Mouse (Mus musculus): ENCODE data around the gene Uqcc1. TPM values are rescaled to one million over a fixed set of nuclear protein-coding genes. Genes with fewer than 3 reads are reported as not detected.
"Not testable (repeated sequence)": the region's sequence is repeated elsewhere in the genome, so short reads cannot be mapped to it uniquely, and the experiment has no call there.

Gene Uqcc1
- total RNA-seq, 2 experiments from 2014 or later: 140 to 156 TPM

DNA sequence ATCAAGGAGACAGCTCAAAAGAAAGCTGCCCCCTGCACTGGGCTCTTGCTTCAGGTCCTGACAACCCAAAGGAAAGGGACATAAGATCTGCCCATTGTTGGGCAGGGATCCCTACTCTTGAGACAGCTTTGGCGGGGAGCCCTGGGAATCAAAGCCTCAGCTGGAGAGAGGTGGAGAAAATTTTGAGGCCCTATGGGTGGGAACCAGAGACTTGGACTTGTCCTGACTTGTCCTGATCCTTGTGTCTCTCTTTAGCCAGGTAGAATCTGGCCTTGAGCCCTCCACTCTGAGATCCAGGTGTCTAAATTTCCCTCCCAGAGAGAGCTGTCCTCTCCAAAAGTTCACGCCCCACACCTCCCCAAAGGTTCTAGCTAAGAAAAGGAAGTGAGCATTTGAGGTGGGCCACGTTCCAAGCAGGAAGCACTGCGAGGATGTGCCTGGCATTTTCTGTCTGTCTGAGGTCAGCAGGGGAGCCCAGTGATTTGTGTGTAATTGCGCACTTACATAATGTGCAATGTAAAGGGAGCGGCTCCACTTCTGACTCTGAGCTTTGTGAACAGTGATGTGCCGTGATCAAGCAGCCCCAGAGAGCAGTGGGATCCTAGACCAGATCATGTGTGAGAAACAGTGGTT lies 9.9 kb upstream of the Uqcc1 start:
- DNase-seq: no peak

DNA sequence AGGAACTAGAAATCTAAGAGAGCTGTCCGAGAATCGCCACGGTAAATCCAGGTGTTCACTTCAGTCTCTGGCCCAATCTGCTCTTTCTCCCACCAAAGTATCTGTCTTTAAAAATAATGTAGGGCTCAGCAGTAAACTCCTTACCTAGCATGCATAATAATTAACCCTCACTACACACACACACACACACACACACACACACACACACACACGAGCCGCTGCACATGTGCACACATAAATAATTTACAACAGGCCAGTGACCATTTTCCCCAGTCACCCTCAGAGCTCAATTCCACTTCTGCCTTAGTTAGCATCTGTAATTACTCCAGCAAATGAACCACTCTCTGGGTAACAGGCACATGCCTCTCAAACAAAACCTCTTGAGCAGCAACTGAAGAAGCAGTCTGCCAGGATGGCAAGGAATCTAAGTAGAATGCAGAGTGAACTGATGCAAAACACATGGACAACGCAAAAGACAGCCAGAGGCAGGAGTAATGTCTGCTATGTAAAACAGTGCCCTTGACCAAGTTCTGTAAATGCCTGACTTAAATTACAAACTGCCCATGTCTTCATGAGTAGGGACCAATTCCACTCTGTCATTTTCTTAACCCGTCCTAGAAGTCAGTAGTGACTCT lies 1.3 kb downstream of the Uqcc1 start:
- DNase-seq: no peak

DNA sequence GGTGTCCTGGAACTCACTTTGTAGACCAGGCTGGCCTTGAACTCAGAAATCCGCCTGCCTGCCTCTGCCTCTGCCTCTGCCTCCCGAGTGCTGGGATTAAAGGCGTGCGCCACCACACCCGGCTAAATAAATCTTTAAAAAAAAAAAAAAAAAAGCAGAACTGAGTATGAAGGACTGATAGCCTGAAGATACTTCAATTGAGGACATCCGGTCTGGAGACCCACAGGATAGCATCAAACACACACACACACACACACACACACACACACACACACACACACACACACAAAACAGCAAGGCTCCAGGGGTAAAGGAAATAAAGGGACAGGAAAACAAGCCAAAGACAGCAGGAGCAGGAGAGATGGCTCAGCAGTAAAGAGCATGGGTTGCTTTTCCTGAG lies 4.9 kb downstream of the Uqcc1 start:
- DNase-seq: not testable (repeated sequence)

DNA sequence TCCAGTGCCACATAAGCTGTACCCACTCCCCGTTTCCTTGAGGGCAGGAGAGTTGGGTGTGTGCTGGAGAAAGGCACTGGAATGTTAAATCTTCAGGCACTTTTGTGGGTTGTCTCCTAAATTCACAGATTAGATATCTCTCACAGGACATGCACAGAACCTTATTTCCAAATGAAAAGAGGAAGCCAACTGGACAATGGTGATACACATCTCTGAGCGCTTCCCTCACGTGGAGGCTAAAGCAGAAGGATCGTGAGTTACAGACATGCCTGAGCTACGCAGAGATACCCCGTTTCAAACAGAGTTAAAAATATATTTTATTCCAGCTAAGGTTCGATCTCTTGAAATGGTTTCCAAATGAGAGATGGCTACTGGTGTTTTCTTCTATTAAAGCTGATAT lies 7.0 kb downstream of the Uqcc1 start:
- DNase-seq: no peak

DNA sequence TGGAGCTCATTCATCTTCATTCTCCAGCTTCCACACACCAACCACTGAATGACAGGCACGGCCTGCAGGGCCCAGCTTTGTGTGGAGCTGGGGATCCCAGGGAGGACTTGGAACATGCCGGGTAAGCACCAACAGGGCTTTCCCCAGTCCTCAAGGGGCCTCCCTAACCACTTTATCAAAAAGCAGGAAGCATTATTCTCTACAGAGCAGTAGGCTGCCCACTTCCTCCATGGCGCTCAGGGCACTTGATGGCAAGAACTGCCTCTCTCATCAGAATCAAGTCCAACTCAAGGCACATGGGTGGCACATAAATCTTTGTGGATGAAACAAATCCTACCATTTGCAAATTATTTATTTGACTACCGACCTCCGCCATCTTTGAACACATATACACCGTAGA lies 15.4 kb downstream of the Uqcc1 start:
- no peak for DNase-seq

DNA sequence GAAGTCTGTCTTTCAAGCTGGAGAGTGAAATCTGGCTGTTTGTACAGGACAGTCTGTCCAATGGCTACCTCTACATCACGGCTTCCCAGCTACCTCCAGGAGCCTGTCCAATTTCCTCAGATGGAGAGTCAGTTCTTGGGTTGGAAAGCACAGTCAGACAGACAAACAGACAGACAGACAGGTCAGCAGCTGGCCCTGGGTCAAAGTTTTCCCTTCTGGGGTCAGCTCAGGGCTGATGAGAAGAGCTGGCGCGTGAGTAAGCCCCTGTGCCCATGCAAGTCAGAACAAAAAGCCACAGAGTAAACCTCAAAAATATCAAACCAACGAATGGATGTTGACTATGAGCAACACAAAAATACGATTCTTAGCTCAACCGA lies 26.5 kb downstream of the Uqcc1 start:
- DNase-seq: no peak

DNA sequence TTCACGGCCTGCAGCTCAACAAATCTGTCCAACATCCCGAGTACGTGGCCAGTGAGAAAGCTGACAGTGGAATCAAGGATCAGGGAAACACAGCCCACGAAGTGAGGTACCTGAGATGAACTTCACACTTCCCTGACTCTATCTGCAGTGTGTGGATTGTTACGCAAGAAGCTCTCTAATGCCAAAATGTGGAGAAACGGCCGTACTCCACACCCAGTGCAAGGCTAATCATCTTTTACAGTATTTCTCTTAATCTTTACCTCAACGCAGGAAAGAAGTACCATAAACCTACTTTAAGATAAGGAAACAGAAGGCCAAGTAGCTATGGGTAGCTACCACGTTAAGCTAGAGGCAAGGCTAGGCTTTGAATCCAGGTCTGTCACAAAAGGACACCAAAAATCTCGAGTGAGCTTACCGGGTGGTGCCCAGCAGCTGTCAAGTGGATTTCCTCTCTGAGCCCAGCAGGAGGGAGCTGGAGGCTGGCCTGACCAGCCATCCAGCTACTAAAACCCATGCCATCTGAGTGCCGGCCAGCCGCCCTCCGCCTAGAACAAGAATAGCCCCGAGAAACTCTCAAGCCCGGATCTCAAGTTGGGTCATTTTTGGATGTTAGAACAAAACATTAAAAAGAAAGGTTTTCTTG lies 27.0 kb downstream of the Uqcc1 start:
- DNase-seq: peak; percentile 59

DNA sequence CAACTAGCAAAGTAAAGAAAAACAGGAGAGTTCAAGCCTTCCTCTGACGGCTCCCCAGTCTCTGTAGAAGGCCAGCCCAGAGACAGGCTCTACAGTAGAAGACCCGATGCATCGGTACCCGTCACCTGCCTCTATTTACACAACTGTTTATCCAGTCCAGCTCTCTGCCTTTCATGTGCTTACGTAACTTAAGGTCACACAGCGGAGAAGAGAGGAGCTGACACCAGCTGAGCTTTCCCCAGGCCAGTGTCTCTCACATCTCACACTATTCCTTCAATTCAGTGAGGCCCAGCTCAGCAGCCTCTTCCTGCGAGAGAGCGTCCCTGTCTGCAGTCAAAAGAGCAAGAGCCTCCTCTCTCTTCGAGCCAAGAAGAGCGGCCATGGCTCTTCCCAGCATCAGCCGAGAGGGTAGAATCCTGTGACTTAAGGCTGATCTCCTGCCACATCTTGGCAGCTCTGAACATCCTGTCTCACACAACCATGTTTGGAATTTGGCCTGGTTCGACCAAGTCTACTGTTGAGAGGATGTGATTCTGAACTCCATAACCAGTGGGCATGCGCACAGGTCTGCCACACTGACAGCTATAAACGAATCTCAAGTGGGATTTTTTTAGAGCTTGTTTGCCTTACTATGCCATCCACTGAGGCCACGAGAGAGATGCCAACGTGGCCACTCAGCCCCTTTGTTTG lies 34.9 kb downstream of the Uqcc1 start:
- DNase-seq: no peak

DNA sequence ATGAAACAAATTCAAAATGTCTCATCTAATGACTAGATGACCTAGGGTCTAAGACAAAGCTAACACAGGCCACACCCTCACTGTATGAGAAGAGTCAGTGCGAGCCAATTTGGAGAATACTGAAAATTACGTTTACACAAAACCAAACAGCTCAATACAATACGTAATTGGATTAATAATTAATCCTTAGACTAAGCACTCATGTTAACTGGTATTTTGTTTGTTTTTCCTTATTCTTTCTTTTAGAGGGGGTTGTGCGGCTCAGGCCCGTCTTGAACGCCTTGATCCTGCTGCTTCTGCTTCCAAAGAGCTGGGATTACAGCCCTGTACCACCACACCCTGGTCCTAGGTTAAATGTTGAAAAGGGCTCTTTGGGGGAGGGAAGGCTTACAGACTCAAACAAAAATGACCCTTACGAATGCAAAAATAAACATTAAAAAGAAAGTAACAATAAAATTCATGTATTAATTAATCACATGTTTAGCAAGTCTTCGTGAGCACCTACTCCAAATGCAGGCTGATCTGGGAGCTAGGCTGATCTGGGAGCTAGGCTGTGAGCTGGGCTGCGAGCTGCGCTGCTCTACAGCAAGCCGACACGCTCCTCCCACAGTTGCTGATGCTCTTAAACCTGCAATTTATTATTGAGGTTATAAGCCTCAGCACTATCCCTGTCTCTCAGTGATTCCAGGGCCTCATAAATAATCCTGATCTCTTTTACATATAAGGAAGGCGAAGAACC lies 35.6 kb downstream of the Uqcc1 start:
- no peak for DNase-seq

DNA sequence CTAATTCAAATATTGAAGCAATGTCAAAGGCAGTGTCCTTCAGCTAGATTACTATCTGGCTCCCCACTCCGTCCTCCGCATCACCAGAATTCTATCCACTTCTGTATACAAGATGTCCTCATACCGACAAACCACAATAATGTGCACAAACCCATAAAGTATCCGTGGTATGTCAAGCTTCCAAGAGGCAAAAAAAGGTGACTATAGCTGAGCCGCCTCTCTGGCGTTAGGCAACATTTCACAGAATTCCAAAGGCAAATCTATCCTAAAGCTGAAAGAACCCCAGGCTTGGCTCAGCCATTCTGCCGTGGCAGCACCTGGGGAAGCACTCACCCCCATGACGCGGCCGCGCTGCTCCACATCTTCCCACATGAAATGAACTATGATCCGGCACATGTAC lies 43.3 kb downstream of the Uqcc1 start:
- DNase-seq: no peak

DNA sequence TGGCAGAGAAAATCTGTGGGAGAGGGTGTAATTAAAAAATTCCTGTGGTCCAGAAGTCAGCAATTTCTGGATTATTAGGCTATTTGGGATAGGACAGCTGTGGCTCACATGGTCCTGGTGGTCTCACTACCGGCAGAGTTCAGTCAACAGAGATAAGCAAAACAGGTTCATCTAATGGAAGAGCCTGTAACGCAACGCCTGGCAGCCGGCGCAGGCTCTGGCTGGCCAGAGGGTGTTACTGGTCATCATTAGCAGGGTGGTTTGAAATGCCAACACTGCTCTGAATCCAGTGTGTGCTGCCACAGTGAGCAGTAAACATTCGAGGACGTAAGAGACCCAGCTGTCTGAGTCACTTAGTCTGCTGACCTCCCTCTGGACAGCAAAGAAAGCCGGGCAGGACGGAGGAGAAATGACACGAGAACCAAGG lies 44.8 kb downstream of the Uqcc1 start:
- peak; percentile 58 for DNase-seq

DNA sequence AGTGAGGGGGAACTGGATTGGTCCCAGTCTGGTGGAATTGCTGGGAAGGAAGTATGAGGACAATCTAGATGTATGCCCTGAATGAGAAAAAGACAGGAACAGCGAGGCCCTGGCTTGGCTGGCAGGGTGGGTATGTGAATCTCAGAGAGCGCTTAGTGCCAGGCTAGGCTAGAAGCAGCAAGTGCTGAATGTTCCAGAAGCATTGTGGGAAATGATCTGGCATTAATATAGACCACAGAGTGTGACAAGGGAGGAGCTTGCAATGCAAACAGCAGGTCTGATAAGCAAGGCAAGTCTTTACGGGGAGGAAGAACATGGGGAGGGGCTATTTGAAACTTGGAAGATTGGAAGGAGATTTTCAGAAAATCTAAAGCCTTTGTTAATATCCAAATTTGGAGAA lies 48.0 kb downstream of the Uqcc1 start:
- DNase-seq: no peak

DNA sequence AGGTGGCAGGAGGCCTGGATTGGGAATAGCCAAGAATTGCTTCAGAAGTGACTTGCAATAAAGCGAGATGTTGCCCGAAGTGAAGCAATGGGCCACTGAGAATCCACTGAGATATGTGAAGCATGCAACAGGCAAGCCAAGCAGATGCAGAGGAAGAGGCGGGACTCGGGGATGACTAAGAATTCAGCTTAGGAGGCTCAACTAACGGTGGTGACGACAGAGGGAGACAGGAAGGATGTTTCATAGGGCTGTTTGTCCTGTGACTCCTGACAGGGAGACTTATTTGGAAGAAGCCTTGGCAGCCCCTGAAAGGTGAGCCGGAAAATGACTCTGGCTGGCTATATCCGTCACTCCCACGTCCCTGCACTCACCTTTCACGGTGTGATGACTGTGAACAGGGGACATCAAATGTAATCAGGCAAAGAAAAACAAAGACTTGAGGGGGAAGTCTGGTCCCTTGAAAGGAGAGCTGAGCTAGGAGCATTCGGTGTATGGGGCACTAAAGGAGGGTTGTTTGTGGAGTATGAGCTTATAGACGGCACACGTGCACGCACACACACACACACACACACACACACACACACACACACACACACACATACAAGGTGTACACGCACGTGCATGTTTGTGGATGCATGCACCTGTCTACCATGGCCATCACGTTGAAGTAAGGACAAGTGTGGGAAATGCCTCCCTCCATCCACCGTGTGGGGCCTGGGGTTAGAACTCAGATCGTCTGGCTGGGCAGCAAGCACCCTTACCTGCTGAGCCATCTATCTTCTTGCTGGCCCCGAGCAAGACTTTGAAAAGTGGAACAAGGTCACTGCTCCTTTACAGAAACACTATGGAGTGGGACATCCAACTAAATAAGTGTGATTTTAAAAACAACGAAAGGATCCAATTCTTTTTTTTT lies 50.9 kb downstream of the Uqcc1 start:
- DNase-seq: no peak

DNA sequence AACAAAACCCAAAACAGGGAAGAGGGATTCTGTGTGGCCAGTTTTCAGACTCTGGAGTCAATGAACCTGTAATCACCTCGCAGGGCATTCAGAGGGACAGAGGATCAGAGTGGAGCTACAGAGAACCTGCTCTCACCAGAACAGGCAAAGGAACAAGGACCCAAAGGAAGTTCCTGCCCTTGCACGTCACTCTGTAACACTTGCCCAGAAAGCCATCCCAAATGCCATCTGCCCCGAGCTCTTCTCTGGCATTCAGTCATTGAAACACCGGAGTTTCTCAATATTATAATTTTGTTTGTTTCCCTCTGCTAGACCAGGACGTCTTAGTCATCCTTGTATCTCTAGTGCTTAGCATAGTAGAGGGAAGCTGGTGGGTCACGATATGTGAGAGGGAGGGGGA lies 56.5 kb downstream of the Uqcc1 start:
- no peak for DNase-seq

DNA sequence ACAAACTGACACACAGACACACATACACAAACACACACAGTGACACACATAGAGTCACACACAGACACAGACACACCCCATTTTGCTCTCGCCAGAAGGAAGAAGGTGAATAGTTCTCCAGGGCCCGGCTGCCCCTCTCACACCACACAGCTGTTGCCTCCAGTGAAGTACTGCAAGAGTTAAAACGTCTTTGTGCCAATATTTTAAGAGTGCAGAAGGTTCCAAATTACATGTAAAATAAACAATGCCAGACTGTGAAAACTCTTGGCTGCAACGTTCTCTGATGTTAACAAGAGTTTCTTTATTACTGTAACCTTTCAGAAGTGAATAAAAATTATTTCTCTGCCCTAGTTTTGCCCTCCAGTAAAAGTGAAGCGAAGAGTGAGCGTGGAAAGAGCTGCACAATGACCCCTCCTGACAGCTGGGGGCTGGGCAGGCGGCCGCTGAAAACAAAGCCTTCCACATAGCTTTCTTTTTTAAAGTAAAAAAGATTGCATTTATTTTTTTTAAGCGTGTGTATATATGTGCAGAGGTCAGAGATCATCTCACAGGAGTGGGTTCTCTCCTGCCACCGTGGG lies 57.1 kb downstream of the Uqcc1 start:
- DNase-seq: no peak

DNA sequence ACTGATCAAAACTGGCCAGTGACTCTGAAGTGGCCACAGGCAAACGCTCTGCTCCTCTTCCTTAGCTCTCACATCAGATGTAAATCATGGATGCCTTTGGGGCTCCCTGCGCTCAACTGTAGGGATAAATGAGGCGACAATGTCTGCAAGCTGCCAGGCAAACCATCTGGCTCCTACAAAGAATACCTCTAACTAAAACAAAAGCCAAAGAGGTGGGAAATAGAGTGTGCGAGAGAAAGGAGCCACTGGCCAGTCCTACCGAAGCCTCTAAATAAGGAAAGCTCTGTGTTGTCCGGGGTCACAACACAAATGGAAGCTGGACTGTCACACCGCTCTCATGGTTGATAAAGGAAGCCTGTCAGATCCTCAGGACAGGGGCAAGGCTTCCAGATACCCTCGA lies 57.6 kb downstream of the Uqcc1 start:
- DNase-seq: no peak

DNA sequence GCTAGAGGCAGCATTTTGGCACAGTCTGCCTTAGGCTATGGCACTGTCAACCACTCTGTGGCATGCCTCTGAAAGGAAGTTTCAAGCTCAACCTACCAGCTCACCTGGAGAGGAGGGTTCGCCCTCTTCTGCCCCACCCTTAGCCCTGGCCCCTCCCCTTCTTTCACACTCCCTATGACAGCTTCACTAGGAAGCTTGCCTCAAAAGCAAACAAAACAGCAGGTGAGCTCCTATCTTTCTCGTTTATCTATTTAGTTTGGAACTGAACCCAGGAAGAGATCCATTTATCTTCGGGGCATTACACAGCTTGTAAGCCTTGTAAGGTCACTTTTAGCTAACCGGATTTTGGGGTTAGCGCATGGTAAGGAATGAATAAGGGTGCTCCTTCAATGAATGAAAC lies 60.3 kb downstream of the Uqcc1 start:
- DNase-seq: no peak

DNA sequence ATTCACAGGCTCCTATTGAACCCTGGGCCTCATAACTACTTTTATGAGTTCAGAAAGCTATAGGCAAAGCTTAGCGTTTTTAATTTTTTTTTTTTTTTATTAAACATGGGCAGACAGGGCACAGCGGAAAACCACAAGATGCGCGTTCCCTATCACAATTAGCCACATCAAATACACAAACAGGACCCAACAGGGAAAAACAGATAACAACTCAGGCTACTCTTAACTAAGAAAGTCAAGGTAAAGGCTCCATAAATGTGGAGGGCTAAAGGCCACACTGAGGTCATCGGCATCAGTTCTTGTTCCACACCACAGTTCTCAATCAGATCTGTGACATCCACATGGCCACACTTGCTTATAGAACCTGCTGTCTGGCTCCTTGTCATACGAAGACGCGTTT lies 61.8 kb downstream of the Uqcc1 start:
- DNase-seq: no peak

DNA sequence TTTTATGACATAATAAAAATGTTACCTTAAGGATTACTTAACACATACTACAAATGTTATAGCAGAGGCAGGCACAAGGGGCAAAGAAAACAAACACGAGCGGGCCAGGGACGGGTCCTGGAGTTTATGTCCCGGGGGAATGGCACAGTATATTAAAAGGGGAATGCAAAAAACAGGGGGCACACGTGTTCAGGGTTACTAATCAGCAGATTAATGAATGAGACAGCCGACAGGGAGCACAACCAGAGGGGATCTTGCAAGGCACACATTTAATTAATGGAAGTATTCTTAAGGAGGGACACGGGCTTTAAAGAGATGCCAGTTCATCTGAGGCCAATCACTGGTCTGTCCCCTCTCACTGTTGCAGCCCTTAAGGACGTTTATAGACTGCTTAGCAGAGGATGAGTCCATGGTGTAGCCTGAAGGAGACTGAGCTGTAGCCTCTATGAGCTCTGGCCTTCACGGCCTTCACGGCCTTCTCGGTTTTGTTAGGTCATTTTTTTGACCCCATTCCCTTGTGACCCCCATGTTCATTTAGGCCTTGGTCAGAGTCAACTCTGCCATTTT lies 66.7 kb downstream of the Uqcc1 start:
- no peak for DNase-seq

DNA sequence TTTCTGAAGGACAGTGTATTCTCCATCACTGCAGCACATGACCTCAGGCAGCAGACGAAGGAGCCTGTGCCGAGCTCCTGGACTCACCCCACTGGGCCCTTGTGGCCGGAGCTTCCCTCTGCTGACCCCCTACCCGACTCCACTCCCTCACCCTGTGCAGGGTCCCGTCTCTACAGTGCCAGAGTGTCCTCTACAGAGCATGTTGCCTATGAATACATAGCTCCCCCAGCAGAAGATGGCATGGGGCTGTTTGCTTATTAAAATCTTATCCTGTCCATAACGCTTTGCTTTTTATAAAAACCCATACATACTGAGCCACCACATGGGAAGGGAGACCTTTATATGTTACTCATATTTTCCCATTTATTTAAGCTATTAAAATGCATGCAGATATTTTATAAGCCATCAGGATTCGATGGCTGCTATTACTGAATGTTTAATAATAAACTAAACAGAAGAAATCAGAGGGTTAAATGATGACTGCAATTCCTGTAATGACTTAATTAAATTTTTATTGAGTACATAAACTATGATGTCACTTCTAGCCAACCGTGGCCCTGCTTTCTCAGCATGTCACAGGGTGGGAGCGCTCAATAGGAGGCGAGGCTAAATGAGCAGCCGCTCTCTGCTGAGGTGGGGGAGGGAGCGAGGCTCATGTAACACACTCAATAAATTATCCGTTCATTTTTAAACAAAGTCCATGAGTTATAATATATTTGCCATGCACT lies 67.4 kb downstream of the Uqcc1 start:
- no peak for DNase-seq

All from gastrocnemius, postnatal 25 days (tissue).